Mouse (Mus musculus): ENCODE data around the gene Tm4sf20. TPM values are rescaled to one million over a fixed set of nuclear protein-coding genes. Genes with fewer than 3 reads are reported as not detected.

Tm4sf20 gene
- 0.21 TPM in 1 of 2 replicates, not detected in the other for polyA plus RNA-seq (2015; fragmentation: Nextera tagmentation; extraction: Ambion mirVana)

DNA sequence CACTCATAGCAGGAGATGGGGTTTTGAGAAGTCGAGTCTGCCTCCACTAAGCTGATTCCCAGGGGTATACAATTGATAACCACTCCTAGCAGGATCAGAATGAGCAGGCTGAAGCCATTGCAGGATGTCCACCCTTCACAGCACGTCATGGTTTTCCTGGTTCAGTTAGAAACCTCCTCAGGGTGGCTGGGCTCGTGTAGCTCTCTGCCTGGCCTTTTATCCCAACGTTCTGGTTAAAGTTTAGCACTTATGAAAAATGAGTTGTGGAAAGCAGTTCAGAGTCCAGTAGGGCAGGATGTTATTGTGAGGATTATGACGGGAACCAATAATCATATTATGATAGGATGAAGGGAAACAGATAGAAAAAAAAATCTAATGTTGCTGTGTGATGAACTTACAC is at the start of gene Tm4sf20:
TSS of gene Tm4sf20 (minus strand) at position 193 of the 400 bp plus-strand sequence.
- WGBS = 79% methylated on average over 5 of the region's 5 CpGs
- H3K27ac ChIP-seq (replicated peaks) = no peak within 1 kb of the TSS
- no peaks in the 10 kb centered on the region for H3K36me3 ChIP-seq

GRCm38 (mm10) chr1:82815941-82816716 is 47.9 kb upstream of the Tm4sf20 start:
- no peak for ATAC-seq (ENCODE audit: low FRiP score, low read depth)
- Histone ChIP-seq H3K4me1 (replicated peaks) (no peaks in the 10 kb centered on the region), H3K27me3 (no peaks in the 10 kb centered on the region), H3K4me3 (no peak overlapping the region), H3K9me3 (no peaks in the 10 kb centered on the region), H3K36me3 (no peaks in the 10 kb centered on the region), H3K4me2 (peak overlapping the region; percentile 30; the same call in 1 of the 2 replicates), H3K9ac (no peak overlapping the region), H3K27ac (replicated peaks) (no peak overlapping the region)
- 60% methylated on average over 17 of the region's 17 CpGs for WGBS

More for the DNA sequence above, at the start of gene Tm4sf20:
- Histone ChIP-seq H3K4me3 (no peak within 1 kb of the TSS), H3K4me2 (no peak within 1 kb of the TSS), H3K9ac (no peak within 1 kb of the TSS), H3K27me3 (no peaks in the 10 kb centered on the region), H3K9me3 (no peaks in the 10 kb centered on the region), H3K4me1 (replicated peaks) (no peaks in the 10 kb centered on the region)
- ATAC-seq (ENCODE audit: low FRiP score, low read depth) = no peak

- no peak for ATAC-seq (ENCODE audit: low FRiP score, low read depth)
- H3K9ac ChIP-seq = no peak overlapping the region
- H3K4me3 ChIP-seq = no peak overlapping the region
- H3K9me3 ChIP-seq = no peaks in the 10 kb centered on the region
- WGBS = 63% methylated on average over 1 of the region's 1 CpGs
- no peaks in the 10 kb centered on the region for H3K36me3 ChIP-seq
- no peaks in the 10 kb centered on the region for H3K4me1 ChIP-seq (replicated peaks)
- H3K27me3 ChIP-seq = no peaks in the 10 kb centered on the region
- H3K4me2 ChIP-seq = no peak overlapping the region
- no peak overlapping the region for H3K27ac ChIP-seq (replicated peaks)
These were observed 43.5 kb upstream of the Tm4sf20 start for GRCm38 (mm10) chr1:82811766-82812165.

DNA sequence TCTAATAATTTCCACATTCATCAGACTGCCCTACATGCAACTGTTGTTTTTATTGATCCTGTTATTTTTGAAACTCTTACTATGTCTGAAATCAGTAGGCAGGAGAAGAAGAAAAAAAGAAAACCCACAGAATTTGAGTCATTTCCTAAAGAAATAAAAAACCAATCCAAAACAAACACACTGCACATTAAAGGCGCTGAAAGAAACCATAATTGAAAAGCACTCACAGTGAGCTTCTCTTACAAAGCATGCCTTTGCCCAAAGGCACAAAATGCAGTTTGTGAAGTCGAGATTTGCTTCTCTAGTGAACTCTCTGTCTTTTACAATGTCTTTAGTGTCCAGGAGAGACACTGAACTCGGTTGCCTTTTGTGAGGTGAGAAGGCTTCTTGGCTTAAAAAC is 40.3 kb upstream of the Tm4sf20 start:
- Histone ChIP-seq H3K27me3 (no peaks in the 10 kb centered on the region), H3K4me1 (replicated peaks) (no peaks in the 10 kb centered on the region), H3K9ac (no peak overlapping the region), H3K27ac (replicated peaks) (no peak overlapping the region), H3K4me3 (no peak overlapping the region), H3K4me2 (no peak overlapping the region), H3K9me3 (no peaks in the 10 kb centered on the region), H3K36me3 (no peaks in the 10 kb centered on the region)
- WGBS = 70% methylated on average over 3 of the region's 3 CpGs
- ATAC-seq (ENCODE audit: low FRiP score, low read depth) = no peak

DNA sequence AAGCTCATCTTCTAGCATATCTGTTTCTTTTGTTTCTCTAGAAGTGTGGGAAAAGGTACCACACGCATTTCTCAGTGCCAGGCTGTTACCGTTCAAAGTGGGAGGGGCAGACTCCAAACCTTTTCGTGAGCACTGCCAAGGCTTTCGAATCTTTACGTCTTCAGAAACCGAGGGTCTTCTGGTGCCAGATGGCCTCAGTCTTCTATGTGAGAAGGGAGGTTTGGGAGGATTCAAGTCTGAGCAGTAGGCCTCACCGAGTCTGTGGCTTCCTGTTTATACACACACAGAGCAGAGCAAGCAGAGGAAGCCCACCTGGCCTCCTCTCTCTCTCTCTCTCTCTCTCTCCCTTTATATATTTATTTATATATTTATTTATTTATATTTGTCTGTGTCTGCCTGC is 38.9 kb upstream of the Tm4sf20 start:
- ATAC-seq (ENCODE audit: low FRiP score, low read depth) = no peak
- H3K4me2 ChIP-seq = no peak overlapping the region
- no peak overlapping the region for H3K4me3 ChIP-seq
- H3K4me1 ChIP-seq (replicated peaks) = no peaks in the 10 kb centered on the region
- WGBS = 84% methylated on average over 7 of the region's 7 CpGs
- no peaks in the 10 kb centered on the region for H3K27me3 ChIP-seq
- H3K9me3 ChIP-seq = no peaks in the 10 kb centered on the region
- no peak overlapping the region for H3K9ac ChIP-seq
- H3K36me3 ChIP-seq = no peaks in the 10 kb centered on the region
- H3K27ac ChIP-seq (replicated peaks) = no peak overlapping the region

- ATAC-seq (ENCODE audit: low FRiP score, low read depth) = no peak
- Histone ChIP-seq H3K9me3 (no peaks in the 10 kb centered on the region), H3K4me1 (replicated peaks) (no peaks in the 10 kb centered on the region), H3K27ac (replicated peaks) (no peak overlapping the region), H3K4me2 (no peak overlapping the region), H3K4me3 (no peak overlapping the region), H3K27me3 (no peaks in the 10 kb centered on the region), H3K36me3 (no peaks in the 10 kb centered on the region), H3K9ac (no peak overlapping the region)
- WGBS = 81% methylated on average over 8 of the region's 8 CpGs
These were observed 38.1 kb upstream of the Tm4sf20 start for GRCm38 (mm10) chr1:82806391-82806790.

DNA sequence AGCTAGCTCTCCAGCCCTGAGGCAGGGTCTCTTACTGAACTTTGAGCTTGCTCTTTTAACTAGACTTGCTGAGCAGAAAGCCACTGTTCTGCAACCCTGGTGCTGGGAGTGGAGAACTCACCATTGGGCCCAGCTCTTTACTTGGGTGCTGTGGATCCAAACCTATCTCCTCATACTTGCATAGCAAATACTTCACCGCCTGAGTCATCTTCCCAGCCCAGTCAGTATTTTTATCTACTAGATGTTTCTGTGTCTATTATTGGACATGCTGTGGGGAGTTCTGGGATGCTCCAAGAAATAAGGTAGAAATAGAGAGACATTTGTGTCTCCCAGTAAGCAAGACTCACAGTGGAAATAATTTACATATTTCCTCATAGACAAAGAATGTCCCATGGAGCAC is 35.8 kb upstream of the Tm4sf20 start:
- no peak overlapping the region for H3K27ac ChIP-seq (replicated peaks)
- H3K27me3 ChIP-seq = no peaks in the 10 kb centered on the region
- 89% methylated on average over 1 of the region's 1 CpGs for WGBS
- no peaks in the 10 kb centered on the region for H3K36me3 ChIP-seq
- no peak overlapping the region for H3K4me3 ChIP-seq
- ATAC-seq (ENCODE audit: low FRiP score, low read depth) = no peak
- no peak overlapping the region for H3K9ac ChIP-seq
- H3K9me3 ChIP-seq = no peaks in the 10 kb centered on the region
- no peaks in the 10 kb centered on the region for H3K4me1 ChIP-seq (replicated peaks)
- no peak overlapping the region for H3K4me2 ChIP-seq

DNA sequence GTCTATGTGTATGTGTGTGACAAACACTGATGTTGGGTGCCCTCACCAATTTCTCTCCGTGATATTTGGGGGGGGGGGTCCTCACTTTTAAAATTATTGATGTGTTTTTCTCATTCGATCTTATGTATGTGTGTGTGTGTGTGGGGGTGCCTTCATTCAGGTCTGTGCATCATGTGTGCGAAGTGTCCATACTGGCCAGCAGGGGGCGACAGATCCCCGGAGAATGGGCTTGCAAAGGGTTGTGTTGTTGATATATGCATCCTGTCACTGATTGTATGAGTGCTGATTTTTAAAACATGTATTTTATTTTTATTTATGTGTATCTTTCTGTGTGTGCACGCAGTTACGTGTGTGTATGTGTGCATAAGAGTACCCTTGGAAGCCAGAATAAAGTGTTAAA is 35.3 kb upstream of the Tm4sf20 start:
- ATAC-seq (ENCODE audit: low FRiP score, low read depth) = no peak
- no peaks in the 10 kb centered on the region for H3K27me3 ChIP-seq
- 76% methylated on average over 7 of the region's 7 CpGs for WGBS

GRCm38 (mm10) chr1:82801105-82801783 is 33.0 kb upstream of the Tm4sf20 start:
- no peaks in the 10 kb centered on the region for H3K4me1 ChIP-seq (replicated peaks)
- H3K27me3 ChIP-seq = no peaks in the 10 kb centered on the region
- no peak overlapping the region for H3K4me3 ChIP-seq
- H3K9ac ChIP-seq = no peak overlapping the region
- H3K4me2 ChIP-seq = no peak overlapping the region
- 75% methylated on average over 12 of the region's 12 CpGs for WGBS
- no peak overlapping the region for H3K27ac ChIP-seq (replicated peaks)
- no peaks in the 10 kb centered on the region for H3K36me3 ChIP-seq
- H3K9me3 ChIP-seq = no peaks in the 10 kb centered on the region
- no peak for ATAC-seq (ENCODE audit: low FRiP score, low read depth)

More for the DNA sequence above, 35.3 kb upstream of the Tm4sf20 start:
- Histone ChIP-seq H3K9ac (no peak overlapping the region), H3K36me3 (no peaks in the 10 kb centered on the region), H3K4me2 (no peak overlapping the region), H3K27ac (replicated peaks) (no peak overlapping the region), H3K4me3 (no peak overlapping the region), H3K9me3 (no peaks in the 10 kb centered on the region), H3K4me1 (replicated peaks) (no peaks in the 10 kb centered on the region)

DNA sequence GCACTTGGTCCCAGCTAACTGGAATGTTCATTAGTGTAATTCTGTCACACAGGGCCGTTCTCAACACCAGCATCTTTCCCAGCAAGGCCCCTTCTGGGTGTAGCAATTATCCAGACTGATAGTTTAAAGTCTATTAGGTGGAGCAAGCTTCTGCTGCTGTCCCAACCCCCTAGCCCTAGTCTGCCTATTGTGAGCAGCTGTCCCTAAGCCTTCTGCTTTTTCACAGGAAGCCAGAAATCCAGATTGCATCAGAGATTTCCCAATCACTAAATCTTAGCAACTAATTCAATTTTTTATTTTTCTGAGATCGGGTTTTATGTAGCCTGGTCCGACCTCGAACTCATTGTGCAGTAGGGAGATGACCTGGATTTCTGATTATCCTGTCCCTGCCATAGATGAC is 30.7 kb upstream of the Tm4sf20 start:
- no peak overlapping the region for H3K4me2 ChIP-seq
- no peaks in the 10 kb centered on the region for H3K27me3 ChIP-seq
- no peaks in the 10 kb centered on the region for H3K36me3 ChIP-seq
- H3K4me1 ChIP-seq (replicated peaks) = no peaks in the 10 kb centered on the region
- no peak for ATAC-seq (ENCODE audit: low FRiP score, low read depth)
- no peak overlapping the region for H3K4me3 ChIP-seq
- no peak overlapping the region for H3K9ac ChIP-seq
- H3K9me3 ChIP-seq = no peaks in the 10 kb centered on the region
- H3K27ac ChIP-seq (replicated peaks) = no peak overlapping the region
- 78% methylated on average over 4 of the region's 4 CpGs for WGBS

GRCm38 (mm10) chr1:82798304-82798703 is 30.0 kb upstream of the Tm4sf20 start:
- H3K4me2 ChIP-seq = no peak overlapping the region
- H3K4me3 ChIP-seq = no peak overlapping the region
- 56% methylated on average over 5 of the region's 5 CpGs for whole genome bisulfite sequencing
- H3K9me3 ChIP-seq = no peaks in the 10 kb centered on the region
- H3K36me3 ChIP-seq = no peaks in the 10 kb centered on the region
- no peak overlapping the region for H3K9ac ChIP-seq
- H3K4me1 ChIP-seq (replicated peaks) = no peaks in the 10 kb centered on the region
- H3K27me3 ChIP-seq = no peaks in the 10 kb centered on the region
- ATAC-seq (ENCODE audit: low FRiP score, low read depth) = no peak
- no peak overlapping the region for H3K27ac ChIP-seq (replicated peaks)

DNA sequence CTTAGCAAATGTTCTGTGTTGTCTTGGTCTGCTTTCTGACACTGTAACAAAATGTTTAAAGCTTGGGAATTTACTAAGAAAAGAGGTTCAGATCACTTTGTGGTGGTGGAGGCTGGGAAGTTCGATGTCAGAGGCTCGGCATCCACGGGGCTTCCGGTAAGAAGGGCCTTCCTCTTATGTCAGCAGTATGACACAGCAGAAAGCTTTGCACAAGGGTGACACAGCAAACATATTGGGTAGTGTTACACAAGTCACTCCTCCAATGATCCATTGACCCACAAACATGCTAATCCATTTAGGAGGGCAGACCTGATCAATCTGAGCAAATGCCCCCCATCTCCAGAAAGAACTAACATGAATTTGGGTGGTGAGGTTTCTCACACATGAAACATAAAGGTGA is 28.8 kb upstream of the Tm4sf20 start:
- 91% methylated on average over 4 of the region's 4 CpGs for WGBS
- Histone ChIP-seq H3K4me2 (no peak overlapping the region), H3K9me3 (no peaks in the 10 kb centered on the region), H3K4me3 (no peak overlapping the region), H3K27me3 (no peaks in the 10 kb centered on the region), H3K9ac (no peak overlapping the region), H3K4me1 (replicated peaks) (no peaks in the 10 kb centered on the region), H3K27ac (replicated peaks) (no peak overlapping the region), H3K36me3 (no peaks in the 10 kb centered on the region)
- no peak for ATAC-seq (ENCODE audit: low FRiP score, low read depth)
